In genomic region chr3:137680923-137681322, GRCm38 (mm10) we compare ENCODE assay signal across 10 mouse cellular contexts. TPM values are rescaled to one million over a fixed set of nuclear protein-coding genes. Genes with fewer than 3 reads are reported as not detected.
DNase-seq lines count a peak whose midpoint lies in the region; ATAC-seq and TF ChIP-seq lines count a peak whose summit lies in the region.
"Had no signal": no experiment of that assay in that cellular context is flagged by ENCODE, and none has a peak within 500 bp of the region (broad histone marks: within the 10 kb centered on the region; RNA-seq: fewer than 3 reads in every experiment).

No protein-coding gene starts in this region.

- no peak for TF ChIP-seq CTCF in MEL (IDR thresholded peaks at IDR 0.05 in 2 of 3, conservative IDR thresholded peaks at IDR 0.05 in 1 of 3; ENCODE audit: control insufficient read depth in 1 of 3, insufficient read depth in 1 of 3, low read depth in 2 of 3, low read length in 3 of 3, poor library complexity in 1 of 3, severe bottlenecking in 1 of 3)

- H3K9ac ChIP-seq in MEL (ENCODE audit: control insufficient read depth, low read depth, low read length, poor library complexity, severe bottlenecking), result no peak overlapping the region
- H3K9ac ChIP-seq in forebrain, embryonic 13.5 days, result no peak overlapping the region
- H3K9ac ChIP-seq in midbrain, embryonic 16.5 days (ENCODE audit: low read depth, low read length), result no peak overlapping the region

- WGBS in forebrain, embryonic 13.5 days, result 12% methylated on average over 3 of the region's 3 CpGs
- WGBS in midbrain, embryonic 16.5 days, result 15% methylated on average over 3 of the region's 3 CpGs

- peak; percentile 13 for DNase-seq in MEL (ENCODE audit: low read depth, low spot score)
- peak; percentile 65 to 74 for DNase-seq in adrenal gland, postnatal 36 days
- DNase-seq in heart, postnatal 36 days, result peak; percentile 30 to 41
- peak; percentile 22 to 51 for DNase-seq in layer of hippocampus, adult 8-10 months (ENCODE audit: low spot score in 2 of 2)
- DNase-seq in yolk sac, embryonic 10.5 days (ENCODE audit: low spot score), result peak; percentile 7
- no peak for DNase-seq in thymus, postnatal 10 days (ENCODE audit: low spot score in 2 of 2)

- no peak overlapping the region for H3K27ac ChIP-seq in MEL (ENCODE audit: control insufficient read depth, low read depth, low read length)
- peak overlapping the region; percentile 64 for H3K27ac ChIP-seq in forebrain, embryonic 13.5 days
- peak overlapping the region; percentile 46; the same call in 1 of the 2 replicates for H3K27ac ChIP-seq in midbrain, embryonic 16.5 days (ENCODE audit: low read length)

- no peaks in the 10 kb centered on the region for H3K36me3 ChIP-seq in MEL (ENCODE audit: control insufficient read depth in 1 of 2, insufficient read depth in 2 of 2, low read length in 2 of 2)
- H3K36me3 ChIP-seq in forebrain, embryonic 13.5 days (ENCODE audit: poor library complexity, severe bottlenecking), result no peaks in the 10 kb centered on the region
- no peaks in the 10 kb centered on the region for H3K36me3 ChIP-seq in midbrain, embryonic 16.5 days (ENCODE audit: control insufficient read depth, insufficient read depth, low read length)

- no peak for TF ChIP-seq POLR2A in MEL (IDR thresholded peaks at IDR 0.05; ENCODE audit: control insufficient read depth in 1 of 2, insufficient read depth in 1 of 2, low read depth in 1 of 2, low read length in 2 of 2, poor library complexity in 1 of 2)

- no peak overlapping the region for H3K4me2 ChIP-seq in forebrain, embryonic 13.5 days
- no peak overlapping the region for H3K4me2 ChIP-seq in midbrain, embryonic 16.5 days (ENCODE audit: low read length)

- TF ChIP-seq EP300 in MEL (IDR thresholded peaks at IDR 0.05; ENCODE audit: low read depth in 1 of 2, low read length in 2 of 2), result no peak

- ATAC-seq in forebrain, embryonic 13.5 days, result peak; percentile 62
- peak; percentile 47; the same call in 1 of the 2 replicates for ATAC-seq in midbrain, embryonic 16.5 days

- no peak overlapping the region for H3K4me3 ChIP-seq in MEL (ENCODE audit: control insufficient read depth in 1 of 2, insufficient read depth in 1 of 2, low read depth in 2 of 2, low read length in 2 of 2)
- H3K4me3 ChIP-seq in forebrain, embryonic 13.5 days, result no peak overlapping the region
- H3K4me3 ChIP-seq in midbrain, embryonic 16.5 days (ENCODE audit: low read depth, low read length), result no peak overlapping the region

- intact Hi-C loops in heart, postnatal 36 days (cut with DNase I), result no loop called here

- H3K4me1 ChIP-seq in MEL (ENCODE audit: control insufficient read depth in 1 of 2, insufficient read depth in 2 of 2, low read length in 2 of 2), result no peaks in the 10 kb centered on the region
- peaks cover 39% of the 10 kb centered on the region for H3K4me1 ChIP-seq in forebrain, embryonic 13.5 days
- H3K4me1 ChIP-seq in midbrain, embryonic 16.5 days (ENCODE audit: control insufficient read depth, insufficient read depth, low read length), result peaks cover 15% of the 10 kb centered on the region

- H3K27me3 ChIP-seq in MEL (ENCODE audit: control insufficient read depth in 1 of 2, insufficient read depth in 2 of 2, low read length in 2 of 2), result no peaks in the 10 kb centered on the region
- no peaks in the 10 kb centered on the region for H3K27me3 ChIP-seq in forebrain, embryonic 13.5 days
- H3K27me3 ChIP-seq in midbrain, embryonic 16.5 days (ENCODE audit: control insufficient read depth, insufficient read depth, low read depth, low read length), result no peaks in the 10 kb centered on the region

- no peaks in the 10 kb centered on the region for H3K9me3 ChIP-seq in MEL (replicated peaks; ENCODE audit: insufficient read depth, low read length)
- H3K9me3 ChIP-seq in forebrain, embryonic 13.5 days (replicated peaks), result no peaks in the 10 kb centered on the region
- no peaks in the 10 kb centered on the region for H3K9me3 ChIP-seq in midbrain, embryonic 16.5 days (replicated peaks; ENCODE audit: control insufficient read depth, low read length, poor library complexity, severe bottlenecking)

- H3K79me2 ChIP-seq in MEL (ENCODE audit: control insufficient read depth, insufficient read depth, low read length, poor library complexity), result no peaks in the 10 kb centered on the region

- no peak for TF ChIP-seq RAD21 in MEL (IDR thresholded peaks at IDR 0.05; ENCODE audit: low read depth, low read length)

TF ChIP-seq in MEL, 35 proteins besides CTCF, POLR2A, EP300 and RAD21:
- no peak for TF ChIP-seq CHD2 (IDR thresholded peaks at IDR 0.05; ENCODE audit: low read length)
- TF ChIP-seq NRF1 (IDR thresholded peaks at IDR 0.05; ENCODE audit: insufficient read depth, low read depth, low read length, poor library complexity, severe bottlenecking), result no peak

RNA-seq across cellular contexts. Expression of gene Gm21962, which starts 9.6 kb away (rescaled TPM):
- total RNA-seq in MEL (2012; rRNA removed), result not detected in 2 replicates
- polyA plus RNA-seq in MEL (2012; ENCODE audit: insufficient read depth in 1 of 2, insufficient read length in 2 of 2, low read depth in 1 of 2, low replicate concordance in 2 of 2, missing spikeins in 1 of 2), result not detected
- not detected for total RNA-seq in adrenal gland, postnatal 36 days (2021)
- polyA plus RNA-seq in forebrain, embryonic 13.5 days (2015; fragmentation: Nextera tagmentation; extraction: Ambion mirVana), result not detected in 2 replicates
- total RNA-seq in heart, postnatal 36 days (2021), result not detected
- total RNA-seq in layer of hippocampus, adult 8-10 months (2022), result not detected
- polyA plus RNA-seq in midbrain, embryonic 16.5 days (2015; fragmentation: Nextera tagmentation; extraction: Ambion mirVana), result not detected in 2 replicates
- polyA plus RNA-seq: large intestine, adult 2 months; spleen, adult 2 months had no signal

RNA-seq across cellular contexts. Expression of gene Ddit4l, which starts 59.5 kb away (rescaled TPM):
- total RNA-seq in MEL (2012; rRNA removed), result not detected in 2 replicates
- polyA plus RNA-seq in MEL (2012; ENCODE audit: insufficient read depth in 1 of 2, insufficient read length in 2 of 2, low read depth in 1 of 2, low replicate concordance in 2 of 2, missing spikeins in 1 of 2), result not detected
- total RNA-seq in adrenal gland, postnatal 36 days (2021), result under 1 TPM; 0.36 to 0.89 TPM
- 9.7 and 12.8 TPM in 2 replicates for polyA plus RNA-seq in forebrain, embryonic 13.5 days (2015; fragmentation: Nextera tagmentation; extraction: Ambion mirVana)
- 1 to 10 TPM; 1.6 to 3.3 TPM for total RNA-seq in heart, postnatal 36 days (2021)
- 10 to 100 TPM; 11.2 to 14.3 (median 11.6) TPM for total RNA-seq in layer of hippocampus, adult 8-10 months (2022)
- 6.5 and 7.7 TPM in 2 replicates for polyA plus RNA-seq in midbrain, embryonic 16.5 days (2015; fragmentation: Nextera tagmentation; extraction: Ambion mirVana)

Comparison
In these comparisons a context has a peak if more than half of its experiments do, and no peak if none do; other contexts are left out.
1. DNase-seq: peak in MEL (single experiment), adrenal gland, postnatal 36 days (2 of 2), heart, postnatal 36 days (2 of 2), layer of hippocampus, adult 8-10 months (2 of 2) and yolk sac, embryonic 10.5 days (single experiment); none in thymus, postnatal 10 days (0 of 2).